Mouse (Mus musculus) limb, embryonic 11.5 days (tissue): ENCODE results near the gene Olfr959. TPM values are rescaled to one million over a fixed set of nuclear protein-coding genes. Genes with fewer than 3 reads are reported as not detected.

Experiments
- ATAC-seq: fragments of 200-750 bp; cut with Nextera tagmentation; 2 replicates; pipeline ENCODE4 v1.8.0; 2017; ENCODE audit warnings: low read depth; ENCODE audit not compliant: insufficient number of reproducible peaks, low FRiP score, low TSS enrichment
- DNase-seq: peaks from one replicate; pipeline ENCODE4 v3.0.0-alpha.2; 2015; ENCODE audit warnings: low spot score
- H3K27ac ChIP-seq: fragments of 300-500 bp; sonication (generic); replicated peaks from 2 replicates; pipeline ENCODE4 v1.5.1; 2014; ENCODE audit warnings: low read depth, mild to moderate bottlenecking, low read length
- H3K27me3 ChIP-seq: fragments of 300-500 bp; sonication (generic); 2 replicates; pipeline ENCODE4 v1.6.1; 2014; ENCODE audit warnings: mild to moderate bottlenecking, low read length, mixed read lengths; ENCODE audit not compliant: control insufficient read depth, insufficient read depth
- H3K36me3 ChIP-seq: fragments of 300-500 bp; sonication (generic); 2 replicates; pipeline ENCODE4 v1.6.1; 2014; ENCODE audit warnings: mild to moderate bottlenecking, low read length, moderate library complexity, mixed read lengths; ENCODE audit not compliant: control insufficient read depth, insufficient read depth
- H3K4me1 ChIP-seq: fragments of 300-500 bp; sonication (generic); 2 replicates; pipeline ENCODE4 v1.6.1; 2014; ENCODE audit warnings: low read length, mixed read lengths; ENCODE audit not compliant: control insufficient read depth, insufficient read depth
- H3K4me2 ChIP-seq: fragments of 300-500 bp; sonication (generic); 2 replicates; pipeline ENCODE4 v1.6.1; 2014; ENCODE audit warnings: low read depth, mild to moderate bottlenecking, moderate library complexity; ENCODE audit not compliant: severe bottlenecking
- H3K4me3 ChIP-seq: fragments of 300-500 bp; sonication (generic); 2 replicates; pipeline ENCODE4 v1.5.1; 2014; ENCODE audit warnings: low read depth, low read length
- H3K9ac ChIP-seq: fragments of 300-500 bp; sonication (generic); 2 replicates; pipeline ENCODE4 v1.6.1; 2014; ENCODE audit warnings: mild to moderate bottlenecking, low read length
- H3K9me3 ChIP-seq: fragments of 300-500 bp; sonication (generic); 2 replicates; pipeline ENCODE4 v1.6.1; 2016; ENCODE audit warnings: low read length; ENCODE audit not compliant: control insufficient read depth
- WGBS: fragments of 180-500 bp; shearing (Covaris S2); extraction: QIAGEN DNeasy Blood & Tissue Kit; methylation state at CpG from one replicate; pipeline ENCODE4 v1.1.7; 2014; 5-methylcytosine and 5-hydroxymethylcytosine counted together
- polyA plus RNA-seq: library from polyadenylated mRNA; unstranded; fragments of >200 nt; fragmentation: Nextera tagmentation; extraction: Ambion mirVana; gene quantifications from 2 replicates; pipeline ENCODE4 v1.2.1, GENCODE M21; 2014

Gene Olfr959
- not detected in 2 replicates for polyA plus RNA-seq

DNA sequence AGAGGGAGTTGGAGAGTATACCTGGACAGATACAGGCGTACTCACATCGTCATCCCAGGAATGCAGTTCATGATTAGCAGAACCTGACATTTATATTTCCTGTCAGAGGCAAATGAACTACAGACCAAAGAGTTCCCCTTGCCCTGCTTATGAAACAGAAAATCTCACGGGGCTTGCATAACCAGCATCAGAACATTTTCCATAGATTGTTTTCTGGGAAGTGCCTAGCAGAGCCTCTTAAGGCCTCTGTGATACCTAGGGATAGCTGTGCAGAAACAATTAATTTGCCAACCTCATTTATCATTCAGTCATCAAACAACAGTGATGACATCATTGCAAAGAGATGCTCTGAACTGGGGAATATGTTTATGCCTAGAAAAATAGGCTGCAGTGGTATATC lies at the start of gene Olfr959:
Gene Olfr959, minus strand, starts transcription at position 101 of the 400 bp plus-strand sequence.
- Histone ChIP-seq H3K4me1 (no peaks in the 10 kb centered on the region), H3K27ac (no peak within 1 kb of the TSS), H3K9me3 (no peaks in the 10 kb centered on the region), H3K4me2 (no peak within 1 kb of the TSS), H3K4me3 (no peak within 1 kb of the TSS), H3K27me3 (no peaks in the 10 kb centered on the region), H3K36me3 (no peaks in the 10 kb centered on the region), H3K9ac (no peak within 1 kb of the TSS)
- DNase-seq (no peak), ATAC-seq (no peak)
- 80% methylated on average over 3 of the region's 3 CpGs for WGBS

DNA sequence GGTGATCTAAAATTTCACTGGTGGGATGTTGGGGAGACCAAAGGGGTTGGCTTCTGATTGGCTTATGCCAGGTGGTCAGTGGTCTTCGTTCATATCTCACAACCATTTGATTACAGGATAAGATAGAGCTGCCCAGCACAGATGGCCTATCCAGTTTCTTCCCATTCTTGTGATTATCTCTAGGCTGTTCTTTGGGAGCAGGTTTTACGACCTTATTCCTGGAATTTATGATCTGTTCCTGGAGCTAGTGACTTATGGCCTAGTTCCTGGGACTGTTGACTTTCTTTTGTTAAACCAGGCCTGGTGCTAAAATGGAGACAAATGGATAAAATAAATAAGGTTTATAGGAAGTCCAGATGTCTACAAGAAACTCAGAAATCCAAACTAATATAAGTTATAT lies 49.3 kb upstream of the Olfr959 start:
- 61% methylated on average over 2 of the region's 2 CpGs for WGBS
- Histone ChIP-seq H3K4me3 (no peak overlapping the region), H3K36me3 (no peaks in the 10 kb centered on the region), H3K4me2 (no peak overlapping the region), H3K27me3 (no peaks in the 10 kb centered on the region), H3K9ac (no peak overlapping the region), H3K9me3 (no peaks in the 10 kb centered on the region), H3K27ac (no peak overlapping the region), H3K4me1 (no peaks in the 10 kb centered on the region)
- ATAC-seq (no peak), DNase-seq (no peak)

- ATAC-seq (no peak), DNase-seq (no peak)
- Histone ChIP-seq H3K27me3 (no peaks in the 10 kb centered on the region), H3K9ac (no peak overlapping the region), H3K4me1 (no peaks in the 10 kb centered on the region), H3K4me2 (no peak overlapping the region), H3K9me3 (no peaks in the 10 kb centered on the region), H3K36me3 (no peaks in the 10 kb centered on the region), H3K27ac (no peak overlapping the region), H3K4me3 (no peak overlapping the region)
- 90% methylated on average over 3 of the region's 3 CpGs for WGBS
Observed at GRCm38 (mm10) chr9:39623783-39624182, 48.4 kb upstream of the Olfr959 start.

GRCm38 (mm10) chr9:39621073-39621472 lies 45.7 kb upstream of the Olfr959 start, which contains the start of gene Olfr960:
Gene Olfr960, plus strand, starts transcription at chr9:39621373.
- Histone ChIP-seq H3K4me3 (no peak within 1 kb of the TSS), H3K9me3 (no peaks in the 10 kb centered on the region), H3K27me3 (no peaks in the 10 kb centered on the region), H3K36me3 (no peaks in the 10 kb centered on the region), H3K4me2 (no peak within 1 kb of the TSS), H3K9ac (no peak within 1 kb of the TSS), H3K4me1 (no peaks in the 10 kb centered on the region), H3K27ac (no peak within 1 kb of the TSS)
- DNase-seq (no peak), ATAC-seq (no peak)
- 81% methylated on average over 1 of the region's 1 CpGs for WGBS

GRCm38 (mm10) chr9:39611953-39612352 lies 36.6 kb upstream of the Olfr959 start:
- ATAC-seq (no peak), DNase-seq (no peak)
- no peak overlapping the region for H3K9ac ChIP-seq
- WGBS, result 63% methylated on average over 1 of the region's 1 CpGs
- no peaks in the 10 kb centered on the region for H3K9me3 ChIP-seq
- no peaks in the 10 kb centered on the region for H3K4me1 ChIP-seq
- H3K27ac ChIP-seq, result no peak overlapping the region
- H3K4me2 ChIP-seq, result no peak overlapping the region
- H3K4me3 ChIP-seq, result no peak overlapping the region
- H3K27me3 ChIP-seq, result no peaks in the 10 kb centered on the region
- no peaks in the 10 kb centered on the region for H3K36me3 ChIP-seq

DNA sequence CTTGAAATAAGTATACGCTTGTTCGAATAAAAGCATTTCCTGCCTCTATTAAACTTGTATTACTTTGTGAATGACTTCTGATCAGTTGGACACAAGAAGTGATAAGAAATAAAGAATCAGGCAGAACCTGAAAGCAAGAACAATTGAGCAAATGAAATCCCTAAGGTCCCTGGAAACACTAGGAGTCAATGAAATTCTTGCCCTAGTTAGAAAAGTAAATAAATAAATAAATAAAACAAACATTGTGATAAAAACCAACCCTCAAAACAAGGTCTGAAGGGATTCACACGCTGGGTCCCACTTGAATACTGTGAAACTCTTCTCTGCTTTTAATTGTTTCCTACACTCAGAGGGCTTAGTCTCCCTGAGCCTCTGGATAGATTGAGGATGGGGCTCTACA lies 35.0 kb upstream of the Olfr959 start, which contains the start of gene Olfr148:
Gene Olfr148, plus strand, starts transcription at position 301 of the 400 bp plus-strand sequence.
- Histone ChIP-seq H3K4me1 (no peaks in the 10 kb centered on the region), H3K36me3 (no peaks in the 10 kb centered on the region), H3K27me3 (no peaks in the 10 kb centered on the region), H3K9ac (no peak within 1 kb of the TSS), H3K27ac (no peak within 1 kb of the TSS), H3K4me3 (no peak within 1 kb of the TSS), H3K9me3 (no peaks in the 10 kb centered on the region), H3K4me2 (no peak within 1 kb of the TSS)
- DNase-seq (no peak), ATAC-seq (no peak)
- WGBS, result 69% methylated on average over 3 of the region's 3 CpGs

DNA sequence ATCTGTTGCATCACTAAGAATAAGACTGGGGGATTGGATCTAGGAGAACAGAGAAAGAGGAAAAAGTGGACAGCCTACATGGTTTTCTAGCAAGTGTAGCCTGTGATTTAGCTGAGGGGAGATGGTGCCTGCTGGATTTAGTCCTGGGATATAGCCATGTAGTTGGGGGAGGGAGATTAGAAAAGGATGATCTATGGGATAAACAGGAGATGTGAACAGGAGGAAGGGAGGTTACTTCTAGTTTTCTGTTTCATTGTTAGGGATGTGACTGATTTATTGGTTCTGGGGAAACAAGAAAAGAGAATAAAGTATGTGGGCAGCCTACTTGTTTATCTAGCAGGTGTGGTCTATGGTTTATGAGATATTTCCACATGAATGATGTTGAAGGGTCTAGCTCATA lies 33.1 kb upstream of the Olfr959 start:
- Histone ChIP-seq H3K9me3 (no peaks in the 10 kb centered on the region), H3K27me3 (no peaks in the 10 kb centered on the region), H3K4me2 (no peak overlapping the region), H3K9ac (no peak overlapping the region), H3K4me3 (no peak overlapping the region), H3K4me1 (no peaks in the 10 kb centered on the region), H3K27ac (no peak overlapping the region), H3K36me3 (no peaks in the 10 kb centered on the region)
- ATAC-seq, result no peak
- DNase-seq, result no peak

DNA sequence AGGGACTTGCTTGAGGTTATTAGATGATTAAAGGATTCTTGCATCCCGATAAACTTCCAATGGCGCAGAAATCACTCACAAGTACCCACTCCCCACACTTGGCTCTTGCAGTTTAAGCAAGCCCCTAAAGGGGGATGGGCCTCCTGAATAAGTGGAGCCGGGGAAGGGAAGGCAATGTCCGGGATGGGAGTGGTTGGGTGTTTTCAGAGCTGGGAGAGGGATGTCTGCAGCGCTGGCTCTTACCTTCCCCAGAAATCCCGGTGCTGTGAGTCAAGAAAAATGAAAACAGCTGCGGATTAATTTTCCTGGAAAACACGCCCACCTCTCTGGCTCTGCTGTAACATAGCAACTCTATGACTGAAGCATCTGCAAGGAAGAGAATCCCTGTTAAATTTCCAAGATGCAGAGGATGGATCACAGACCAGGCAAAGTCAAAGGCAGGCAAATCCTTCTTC lies 28.7 kb upstream of the Olfr959 start, which contains the start of gene AW551984:
Gene AW551984, minus strand, starts transcription at position 405 of the 455 bp plus-strand sequence.
- no peaks in the 10 kb centered on the region for H3K4me1 ChIP-seq
- ATAC-seq (peak; percentile 86), DNase-seq (peak; percentile 51)
- no peak within 1 kb of the TSS for H3K27ac ChIP-seq
- H3K27me3 ChIP-seq, result no peaks in the 10 kb centered on the region
- H3K36me3 ChIP-seq, result no peaks in the 10 kb centered on the region
- H3K4me2 ChIP-seq, result peak within 1 kb of the TSS; percentile 72
- 0% methylated on average over 8 of the region's 8 CpGs for WGBS
- peak within 1 kb of the TSS; percentile 33 for H3K4me3 ChIP-seq
- peak within 1 kb of the TSS; percentile 37; the same call in 1 of the 2 replicates for H3K9ac ChIP-seq
- H3K9me3 ChIP-seq, result no peaks in the 10 kb centered on the region

GRCm38 (mm10) chr9:39603333-39603845 lies 28.0 kb upstream of the Olfr959 start:
- no peaks in the 10 kb centered on the region for H3K4me1 ChIP-seq
- H3K4me2 ChIP-seq, result peak overlapping the region; percentile 72
- H3K36me3 ChIP-seq, result no peaks in the 10 kb centered on the region
- H3K9me3 ChIP-seq, result no peaks in the 10 kb centered on the region
- peak overlapping the region; percentile 33 for H3K4me3 ChIP-seq
- DNase-seq (peak; percentile 71), ATAC-seq (peak; percentile 82)
- no peak overlapping the region for H3K27ac ChIP-seq
- 0% methylated on average over 9 of the region's 9 CpGs for WGBS
- no peaks in the 10 kb centered on the region for H3K27me3 ChIP-seq
- peak overlapping the region; percentile 37; the same call in 1 of the 2 replicates for H3K9ac ChIP-seq
